Mouse (Mus musculus): ENCODE measurements around the gene Rassf7. TPM values are rescaled to one million over a fixed set of nuclear protein-coding genes. Genes with fewer than 3 reads are reported as not detected.
A peak's percentile ranks its signal among the peaks of the same experiment; 100 is the strongest.

Rassf7 gene
- polyA plus RNA-seq, 1 experiment from 2014 or later: 16.1 TPM

GRCm38 (mm10) chr7:141176173-141176572 lies 39.5 kb upstream of the Rassf7 start:
- H3K9me3 ChIP-seq (replicated peaks; ENCODE audit: control insufficient read depth, low read length): no peaks in the 10 kb centered on the region
- no peak overlapping the region for H3K4me2 ChIP-seq (ENCODE audit: low read depth, low read length)
- ATAC-seq (replicated peaks; ENCODE audit: extremely low read depth, insufficient read depth, low FRiP score): no peak
- H3K4me3 ChIP-seq (ENCODE audit: low read length): no peak overlapping the region
- H3K9ac ChIP-seq (ENCODE audit: low read length): 0 out of 2 replicates have a peak overlapping the region, but pooled peaks have one; percentile 26
- no peak overlapping the region for H3K27ac ChIP-seq (ENCODE audit: low read length)
- H3K27me3 ChIP-seq (ENCODE audit: control insufficient read depth, insufficient read depth, low read length): no peaks in the 10 kb centered on the region; the same call in 1 of the 2 replicates
- WGBS: 2% methylated on average over 8 of the region's 8 CpGs
- peaks cover 8% of the 10 kb centered on the region for H3K4me1 ChIP-seq (ENCODE audit: control insufficient read depth, insufficient read depth, low read length)
- no peaks in the 10 kb centered on the region for H3K36me3 ChIP-seq (ENCODE audit: control insufficient read depth, insufficient read depth)

DNA sequence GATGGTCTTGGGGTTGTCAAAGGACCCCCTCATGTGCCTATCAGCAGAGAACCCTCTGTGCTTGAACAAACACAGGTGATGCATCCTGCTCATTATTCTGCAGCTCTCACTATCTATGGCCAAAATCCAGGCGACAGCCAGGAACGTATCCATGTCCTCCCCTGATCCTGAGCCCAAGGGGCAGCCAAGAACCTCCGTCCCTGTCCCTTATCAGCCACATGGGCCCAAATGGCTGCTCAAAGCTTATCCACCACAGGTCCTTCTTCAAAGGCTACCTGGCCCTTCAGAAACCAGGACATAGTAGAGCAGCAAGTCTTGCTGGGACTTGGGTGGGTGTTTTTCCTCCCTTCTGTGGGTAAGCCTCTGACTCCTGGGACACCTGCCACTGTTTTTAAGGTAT lies 27.5 kb upstream of the Rassf7 start:
- H3K36me3 ChIP-seq (ENCODE audit: control insufficient read depth, insufficient read depth): peaks cover 34% of the 10 kb centered on the region
- no peak overlapping the region for H3K4me3 ChIP-seq (ENCODE audit: low read length)
- no peak overlapping the region for H3K4me2 ChIP-seq (ENCODE audit: low read depth, low read length)
- H3K9ac ChIP-seq (ENCODE audit: low read length): no peak overlapping the region
- WGBS: 57% methylated on average over 3 of the region's 3 CpGs
- no peak for ATAC-seq (replicated peaks; ENCODE audit: extremely low read depth, insufficient read depth, low FRiP score)
- H3K27me3 ChIP-seq (ENCODE audit: control insufficient read depth, insufficient read depth, low read length): no peaks in the 10 kb centered on the region
- peaks cover 10% of the 10 kb centered on the region for H3K4me1 ChIP-seq (ENCODE audit: control insufficient read depth, insufficient read depth, low read length)
- H3K9me3 ChIP-seq (replicated peaks; ENCODE audit: control insufficient read depth, low read length): no peaks in the 10 kb centered on the region
- H3K27ac ChIP-seq (ENCODE audit: low read length): no peak overlapping the region

GRCm38 (mm10) chr7:141188733-141189132 lies 26.9 kb upstream of the Rassf7 start:
- Histone ChIP-seq H3K27me3 (ENCODE audit: control insufficient read depth, insufficient read depth, low read length) (no peaks in the 10 kb centered on the region), H3K4me1 (ENCODE audit: control insufficient read depth, insufficient read depth, low read length) (peaks cover 10% of the 10 kb centered on the region), H3K36me3 (ENCODE audit: control insufficient read depth, insufficient read depth) (peaks cover 34% of the 10 kb centered on the region), H3K9me3 (replicated peaks; ENCODE audit: control insufficient read depth, low read length) (no peaks in the 10 kb centered on the region), H3K9ac (ENCODE audit: low read length) (no peak overlapping the region), H3K4me2 (ENCODE audit: low read depth, low read length) (no peak overlapping the region), H3K27ac (ENCODE audit: low read length) (no peak overlapping the region), H3K4me3 (ENCODE audit: low read length) (no peak overlapping the region)
- WGBS: 83% methylated on average over 3 of the region's 3 CpGs
- no peak for ATAC-seq (replicated peaks; ENCODE audit: extremely low read depth, insufficient read depth, low FRiP score)

- ATAC-seq (replicated peaks; ENCODE audit: extremely low read depth, insufficient read depth, low FRiP score): no peak
- Histone ChIP-seq H3K4me3 (ENCODE audit: low read length) (no peak overlapping the region), H3K4me1 (ENCODE audit: control insufficient read depth, insufficient read depth, low read length) (peaks cover 16% of the 10 kb centered on the region), H3K4me2 (ENCODE audit: low read depth, low read length) (no peak overlapping the region), H3K9me3 (replicated peaks; ENCODE audit: control insufficient read depth, low read length) (no peaks in the 10 kb centered on the region), H3K27ac (ENCODE audit: low read length) (no peak overlapping the region), H3K36me3 (ENCODE audit: control insufficient read depth, insufficient read depth) (peaks cover 34% of the 10 kb centered on the region), H3K9ac (ENCODE audit: low read length) (no peak overlapping the region), H3K27me3 (ENCODE audit: control insufficient read depth, insufficient read depth, low read length) (no peaks in the 10 kb centered on the region)
- WGBS: 86% methylated on average over 3 of the region's 3 CpGs
These were observed 25.4 kb upstream of the Rassf7 start for GRCm38 (mm10) chr7:141190220-141190619.

- no peak overlapping the region for H3K4me2 ChIP-seq (ENCODE audit: low read depth, low read length)
- H3K4me1 ChIP-seq (ENCODE audit: control insufficient read depth, insufficient read depth, low read length): peaks cover 16% of the 10 kb centered on the region
- no peak overlapping the region for H3K27ac ChIP-seq (ENCODE audit: low read length)
- no peak overlapping the region for H3K9ac ChIP-seq (ENCODE audit: low read length)
- no peaks in the 10 kb centered on the region for H3K9me3 ChIP-seq (replicated peaks; ENCODE audit: control insufficient read depth, low read length)
- ATAC-seq (replicated peaks; ENCODE audit: extremely low read depth, insufficient read depth, low FRiP score): no peak
- peaks cover 34% of the 10 kb centered on the region for H3K36me3 ChIP-seq (ENCODE audit: control insufficient read depth, insufficient read depth)
- no peak overlapping the region for H3K4me3 ChIP-seq (ENCODE audit: low read length)
- H3K27me3 ChIP-seq (ENCODE audit: control insufficient read depth, insufficient read depth, low read length): no peaks in the 10 kb centered on the region
- WGBS: 80% methylated on average over 14 of the region's 14 CpGs
These were observed 24.6 kb upstream of the Rassf7 start for GRCm38 (mm10) chr7:141191036-141191435.

- peaks cover 16% of the 10 kb centered on the region for H3K4me1 ChIP-seq (ENCODE audit: control insufficient read depth, insufficient read depth, low read length)
- WGBS: 89% methylated on average over 24 of the region's 24 CpGs
- H3K4me2 ChIP-seq (ENCODE audit: low read depth, low read length): peak overlapping the region; percentile 78; the same call in 1 of the 2 replicates
- no peak for ATAC-seq (replicated peaks; ENCODE audit: extremely low read depth, insufficient read depth, low FRiP score)
- H3K36me3 ChIP-seq (ENCODE audit: control insufficient read depth, insufficient read depth): peaks cover 34% of the 10 kb centered on the region
- H3K27me3 ChIP-seq (ENCODE audit: control insufficient read depth, insufficient read depth, low read length): no peaks in the 10 kb centered on the region
- no peak overlapping the region; the same call in 1 of the 2 replicates for H3K4me3 ChIP-seq (ENCODE audit: low read length)
- no peak overlapping the region for H3K9ac ChIP-seq (ENCODE audit: low read length)
- H3K27ac ChIP-seq (ENCODE audit: low read length): no peak overlapping the region
- H3K9me3 ChIP-seq (replicated peaks; ENCODE audit: control insufficient read depth, low read length): no peaks in the 10 kb centered on the region
These were observed 23.6 kb upstream of the Rassf7 start for GRCm38 (mm10) chr7:141191796-141192685.

DNA sequence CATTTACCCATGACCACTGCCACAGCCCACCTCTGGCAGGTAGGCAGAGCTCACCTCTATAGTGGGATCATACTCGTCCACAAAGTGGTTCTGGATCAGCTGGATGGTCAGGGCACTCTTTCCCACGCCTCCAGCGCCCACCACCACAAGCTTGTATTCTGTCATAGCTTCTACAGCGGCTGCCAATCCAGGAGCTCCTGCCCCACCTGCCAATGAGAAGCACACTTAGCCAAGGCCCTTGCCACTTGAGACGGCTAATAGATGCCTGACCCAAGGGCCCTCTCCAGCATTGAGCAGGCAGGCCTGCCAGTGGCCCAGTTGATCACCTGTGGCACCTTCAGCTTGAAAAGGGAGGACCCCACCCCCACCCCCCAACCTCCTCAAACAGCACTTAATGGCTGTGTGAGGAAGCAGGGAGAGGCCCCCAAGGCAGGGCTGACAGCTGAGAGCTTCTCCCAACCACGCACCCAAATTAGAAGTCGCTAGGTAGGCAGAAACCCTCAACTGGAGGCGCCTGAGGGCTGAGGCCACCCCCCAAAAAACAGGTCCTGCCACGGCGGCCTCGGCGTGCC lies 22.8 kb upstream of the Rassf7 start:
- Histone ChIP-seq H3K4me1 (ENCODE audit: control insufficient read depth, insufficient read depth, low read length) (peaks cover 16% of the 10 kb centered on the region), H3K4me2 (ENCODE audit: low read depth, low read length) (peak overlapping the region; percentile 78), H3K4me3 (ENCODE audit: low read length) (peak overlapping the region; percentile 58), H3K27me3 (ENCODE audit: control insufficient read depth, insufficient read depth, low read length) (no peaks in the 10 kb centered on the region), H3K36me3 (ENCODE audit: control insufficient read depth, insufficient read depth) (peaks cover 34% of the 10 kb centered on the region), H3K27ac (ENCODE audit: low read length) (peak overlapping the region; percentile 68), H3K9me3 (replicated peaks; ENCODE audit: control insufficient read depth, low read length) (no peaks in the 10 kb centered on the region), H3K9ac (ENCODE audit: low read length) (peak overlapping the region; percentile 77)
- no peak for ATAC-seq (replicated peaks; ENCODE audit: extremely low read depth, insufficient read depth, low FRiP score)
- 28% methylated on average over 12 of the region's 12 CpGs for WGBS

GRCm38 (mm10) chr7:141193348-141193856 lies 22.3 kb upstream of the Rassf7 start:
- Histone ChIP-seq H3K9ac (ENCODE audit: low read length) (peak overlapping the region; percentile 77), H3K27me3 (ENCODE audit: control insufficient read depth, insufficient read depth, low read length) (no peaks in the 10 kb centered on the region), H3K9me3 (replicated peaks; ENCODE audit: control insufficient read depth, low read length) (no peaks in the 10 kb centered on the region), H3K27ac (ENCODE audit: low read length) (peak overlapping the region; percentile 68), H3K36me3 (ENCODE audit: control insufficient read depth, insufficient read depth) (peaks cover 34% of the 10 kb centered on the region), H3K4me2 (ENCODE audit: low read depth, low read length) (peak overlapping the region; percentile 78), H3K4me1 (ENCODE audit: control insufficient read depth, insufficient read depth, low read length) (peaks cover 16% of the 10 kb centered on the region), H3K4me3 (ENCODE audit: low read length) (peak overlapping the region; percentile 58)
- peak; percentile 38 for ATAC-seq (replicated peaks; ENCODE audit: extremely low read depth, insufficient read depth, low FRiP score)
- WGBS: under 1% methylated on average over 38 of the region's 43 CpGs

DNA sequence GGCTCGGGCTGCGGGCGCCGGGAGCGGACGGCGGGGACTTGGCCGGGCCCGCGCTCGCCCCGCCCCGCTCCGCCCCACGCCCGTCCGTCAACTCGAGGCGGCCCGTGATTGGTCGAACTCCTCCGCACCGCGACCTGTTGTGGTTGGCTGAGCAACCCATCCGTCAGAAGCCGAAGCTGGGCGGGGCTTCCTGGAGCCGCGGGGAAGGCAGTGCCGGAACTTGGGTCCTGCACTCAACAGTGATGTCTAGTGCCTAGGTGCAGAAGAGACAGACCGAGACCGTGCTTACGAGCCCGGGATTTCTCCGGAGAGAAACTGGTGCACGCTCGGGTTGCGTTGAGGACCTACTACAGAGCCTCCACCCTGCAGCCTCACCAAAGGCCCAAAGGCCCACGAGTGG lies 21.7 kb upstream of the Rassf7 start, which contains the start of the genes Hras and Lrrc56:
TSS of gene Hras (minus strand) at position 58 of the 400 bp plus-strand sequence.
TSS of gene Lrrc56 (plus strand) at position 210 of the 400 bp plus-strand sequence.
- H3K9me3 ChIP-seq (replicated peaks; ENCODE audit: control insufficient read depth, low read length): no peaks in the 10 kb centered on the region
- H3K4me3 ChIP-seq (ENCODE audit: low read length): peak within 1 kb of the TSS; percentile 58
- H3K4me1 ChIP-seq (ENCODE audit: control insufficient read depth, insufficient read depth, low read length): peaks cover 16% of the 10 kb centered on the region
- ATAC-seq (replicated peaks; ENCODE audit: extremely low read depth, insufficient read depth, low FRiP score): peak; percentile 96
- H3K27ac ChIP-seq (ENCODE audit: low read length): peak within 1 kb of the TSS; percentile 89
- peak within 1 kb of the TSS; percentile 99 for H3K4me2 ChIP-seq (ENCODE audit: low read depth, low read length)
- peak within 1 kb of the TSS; percentile 77 for H3K9ac ChIP-seq (ENCODE audit: low read length)
- H3K36me3 ChIP-seq (ENCODE audit: control insufficient read depth, insufficient read depth): peaks cover 31% of the 10 kb centered on the region
- under 1% methylated on average over 32 of the region's 39 CpGs for WGBS
- H3K27me3 ChIP-seq (ENCODE audit: control insufficient read depth, insufficient read depth, low read length): no peaks in the 10 kb centered on the region
